Mouse (Mus musculus) E14TG2a.4 (cell line): ENCODE data around the gene Mmd.

ENCODE experiments used
- CTCF ChIP-seq: conservative IDR thresholded peaks from 2 replicates; pipeline ENCODE4 v1.5.1; 2014; ENCODE audit warnings: low read length
- NANOG ChIP-seq: IDR thresholded peaks from 2 replicates; pipeline ENCODE4 v1.6.1; 2014; ENCODE audit warnings: borderline replicate concordance, low read length, mixed read lengths
- POU5F1 ChIP-seq: IDR thresholded peaks from 2 replicates; pipeline ENCODE4 v1.6.1; 2014; ENCODE audit warnings: low read length, borderline replicate concordance

DNA sequence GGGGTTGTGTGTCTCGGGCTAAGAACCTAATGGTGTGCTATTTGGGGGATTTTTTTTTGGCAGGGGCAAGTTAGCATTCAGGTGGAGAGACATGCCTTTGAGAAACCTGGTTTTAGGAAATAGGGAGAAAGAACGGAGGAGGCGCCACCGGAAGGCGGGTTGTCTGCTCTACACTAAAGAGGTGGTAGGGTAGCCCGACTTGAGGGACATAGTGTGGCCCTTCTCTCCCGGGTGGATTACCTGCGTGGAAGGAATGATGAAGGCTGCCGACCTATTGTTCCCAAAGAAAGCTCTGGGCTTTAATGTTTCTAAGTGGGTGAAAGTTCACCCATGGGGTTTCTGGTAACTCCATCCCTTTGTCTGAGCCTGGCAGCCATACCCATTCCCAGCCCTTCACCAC lies 933 bp downstream of the Mmd start:
- TF ChIP-seq CTCF: no peak
- TF ChIP-seq NANOG: no peak
- no peak for TF ChIP-seq POU5F1
